Comparison of ENCODE assay signal across 16 mouse cellular contexts in genomic region chr8:109889211-109889610, GRCm38 (mm10).
"Had no signal": no experiment of that assay in that cellular context is flagged by ENCODE, and none has a peak within 500 bp of the region (broad histone marks: within the 10 kb centered on the region; RNA-seq: fewer than 3 reads in every experiment).

No protein-coding gene starts in this region.

- H3K9me3 ChIP-seq: lung, embryonic 15.5 days; midbrain, embryonic 13.5 days; midbrain, embryonic 15.5 days had no signal

- H3K4me2 ChIP-seq: lung, embryonic 15.5 days; midbrain, embryonic 11.5 days; midbrain, embryonic 13.5 days; midbrain, embryonic 15.5 days; neural tube, embryonic 12.5 days had no signal

- H3K27me3 ChIP-seq: lung, embryonic 15.5 days; megakaryocyte, embryonic 14.5 days; midbrain, embryonic 13.5 days; midbrain, embryonic 15.5 days; neural tube, embryonic 12.5 days had no signal

- H3K4me1 ChIP-seq: lung, embryonic 15.5 days; midbrain, embryonic 13.5 days; midbrain, embryonic 15.5 days; neural tube, embryonic 12.5 days had no signal

- DNase-seq: lung, adult 2 months; lung, postnatal 14 days; lung, postnatal 36 days; right cerebral cortex, postnatal 14 days; spleen, adult 18-20 months; thymus, adult 18-20 months; thymus, postnatal 14 days; thymus, postnatal 36 days had no signal

- ATAC-seq: lung, postnatal 0 days; midbrain, embryonic 13.5 days; midbrain, embryonic 15.5 days had no signal

- H3K4me3 ChIP-seq: lung, embryonic 15.5 days; megakaryocyte, embryonic 14.5 days; midbrain, embryonic 13.5 days; midbrain, embryonic 15.5 days; neural tube, embryonic 12.5 days had no signal

- H3K9ac ChIP-seq: lung, embryonic 15.5 days; midbrain, embryonic 13.5 days; midbrain, embryonic 15.5 days; neural tube, embryonic 12.5 days had no signal

- H3K27ac ChIP-seq: lung, embryonic 15.5 days; macrophage; midbrain, embryonic 13.5 days; midbrain, embryonic 15.5 days; neural tube, embryonic 12.5 days had no signal
